Mouse (Mus musculus): Measurements from ENCODE around the gene Hist1h2ab. TPM values are rescaled to one million over a fixed set of nuclear protein-coding genes. Genes with fewer than 3 reads are reported as not detected.
"Not testable (repeated sequence)": the region's sequence is repeated elsewhere in the genome, so short reads cannot be mapped to it uniquely, and the experiment has no call there.

Gene Hist1h2ab
- polyA plus RNA-seq, 1 experiment from 2014 or later: 44.9 TPM

DNA sequence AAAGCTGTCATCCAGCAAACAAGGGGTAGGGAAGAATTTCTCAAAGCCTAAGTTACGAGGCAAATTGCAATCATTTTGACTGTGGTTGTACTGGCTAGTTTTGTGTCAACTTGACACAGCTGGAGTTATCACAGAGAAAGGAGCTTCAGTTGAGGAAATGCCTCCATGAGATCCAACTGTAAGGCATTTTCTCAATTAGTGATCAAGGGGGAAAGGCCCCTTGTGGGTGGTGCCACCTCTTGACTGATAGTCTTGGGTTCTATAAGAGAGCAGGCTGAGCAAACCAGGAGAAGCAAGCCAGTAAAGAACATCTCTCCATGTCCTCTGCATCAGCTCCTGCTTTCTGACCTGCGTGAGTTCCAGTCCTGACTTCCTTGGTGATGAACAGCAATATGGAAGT, 18.7 kb downstream of the Hist1h2ab start, which contains the start of gene Trim38:
Trim38 (plus strand) TSS at position 301 of the 400 bp plus-strand sequence.
- not testable (repeated sequence) for H3K4me1 ChIP-seq (replicated peaks); H3K27ac ChIP-seq; H3K4me3 ChIP-seq (replicated peaks); ATAC-seq; H3K36me3 ChIP-seq; H3K9me3 ChIP-seq; H3K4me2 ChIP-seq (replicated peaks); H3K27me3 ChIP-seq (replicated peaks); H3K9ac ChIP-seq
- 88% methylated on average over 2 of the region's 2 CpGs for WGBS

- Histone ChIP-seq H3K9me3 (no peaks in the 10 kb centered on the region), H3K4me1 (replicated peaks) (0 out of 2 replicates have a peak, but pooled peaks cover 4% of the 10 kb centered on the region), H3K36me3 (no peaks in the 10 kb centered on the region), H3K4me3 (replicated peaks) (no peak overlapping the region), H3K27me3 (replicated peaks) (no peaks in the 10 kb centered on the region), H3K4me2 (replicated peaks) (peak overlapping the region; percentile 45), H3K27ac (no peak overlapping the region), H3K9ac (no peak overlapping the region)
- 21% methylated on average over 21 of the region's 21 CpGs for WGBS
- ATAC-seq: peak; percentile 95
Measured at GRCm38 (mm10) chr13:23772561-23773313, 21.8 kb downstream of the Hist1h2ab start.

GRCm38 (mm10) chr13:23778339-23778738, 27.4 kb downstream of the Hist1h2ab start:
- Histone ChIP-seq H3K9me3 (no peaks in the 10 kb centered on the region), H3K4me2 (replicated peaks) (no peak overlapping the region), H3K27ac (no peak overlapping the region), H3K9ac (no peak overlapping the region), H3K27me3 (replicated peaks) (no peaks in the 10 kb centered on the region), H3K4me3 (replicated peaks) (no peak overlapping the region), H3K4me1 (replicated peaks) (no peaks in the 10 kb centered on the region), H3K36me3 (no peaks in the 10 kb centered on the region)
- no peak for ATAC-seq
- 93% methylated on average over 7 of the region's 7 CpGs for WGBS

DNA sequence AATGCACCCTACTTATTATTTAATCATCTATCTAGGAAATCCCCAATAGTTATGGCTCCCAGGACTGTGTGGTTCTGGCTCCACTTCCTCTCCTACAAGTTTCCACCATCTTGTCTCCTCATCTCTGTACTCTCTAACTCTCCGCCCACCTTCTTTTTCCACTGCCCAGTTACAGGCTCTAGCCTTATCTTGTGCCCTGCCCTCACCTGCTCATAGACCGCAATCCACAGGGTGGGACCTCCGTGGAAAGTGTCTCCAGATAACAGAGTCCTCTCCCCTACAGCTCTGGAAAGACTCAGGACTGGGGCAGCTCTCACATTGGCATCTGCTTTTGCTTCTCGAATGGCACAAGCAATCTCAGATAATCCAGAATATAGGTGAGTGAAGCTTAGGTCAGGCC, 28.1 kb downstream of the Hist1h2ab start:
- H3K36me3 ChIP-seq: no peaks in the 10 kb centered on the region
- no peak overlapping the region for H3K9ac ChIP-seq
- ATAC-seq: no peak
- no peaks in the 10 kb centered on the region for H3K4me1 ChIP-seq (replicated peaks)
- WGBS: 64% methylated on average over 4 of the region's 4 CpGs
- no peak overlapping the region for H3K4me3 ChIP-seq (replicated peaks)
- H3K27me3 ChIP-seq (replicated peaks): no peaks in the 10 kb centered on the region
- no peak overlapping the region for H3K27ac ChIP-seq
- no peaks in the 10 kb centered on the region for H3K9me3 ChIP-seq
- H3K4me2 ChIP-seq (replicated peaks): no peak overlapping the region

GRCm38 (mm10) chr13:23792520-23792919, 41.6 kb downstream of the Hist1h2ab start:
- no peaks in the 10 kb centered on the region for H3K4me1 ChIP-seq (replicated peaks)
- no peak overlapping the region for H3K27ac ChIP-seq
- no peaks in the 10 kb centered on the region for H3K36me3 ChIP-seq
- ATAC-seq: peak; percentile 68; the same call in 1 of the 2 replicates
- 51% methylated on average over 2 of the region's 2 CpGs for WGBS
- H3K4me2 ChIP-seq (replicated peaks): no peak overlapping the region
- no peak overlapping the region for H3K9ac ChIP-seq
- no peak overlapping the region for H3K4me3 ChIP-seq (replicated peaks)
- H3K9me3 ChIP-seq: no peaks in the 10 kb centered on the region
- no peaks in the 10 kb centered on the region for H3K27me3 ChIP-seq (replicated peaks)

- H3K4me3 ChIP-seq (replicated peaks): no peak overlapping the region
- H3K27ac ChIP-seq: no peak overlapping the region
- H3K9me3 ChIP-seq: no peaks in the 10 kb centered on the region
- no peak overlapping the region for H3K4me2 ChIP-seq (replicated peaks)
- H3K36me3 ChIP-seq: no peaks in the 10 kb centered on the region
- no peaks in the 10 kb centered on the region for H3K27me3 ChIP-seq (replicated peaks)
- H3K9ac ChIP-seq: no peak overlapping the region
- ATAC-seq: no peak
- no peaks in the 10 kb centered on the region for H3K4me1 ChIP-seq (replicated peaks)
- 77% methylated on average over 5 of the region's 5 CpGs for WGBS
Measured at GRCm38 (mm10) chr13:23799405-23799804, 48.5 kb downstream of the Hist1h2ab start.

Other genes starting within 250 kb of the Hist1h2ab start
- 4.6 and 4.8 TPM in 2 replicates for gene Hist1h4h, start 220.1 kb upstream of the Hist1h2ab start, polyA plus RNA-seq (2015; fragmentation: Nextera tagmentation; extraction: Ambion mirVana)
- gene Hist1h2af, start 217.2 kb upstream of the Hist1h2ab start, polyA plus RNA-seq (2015; fragmentation: Nextera tagmentation; extraction: Ambion mirVana): 6.7 TPM in 1 of 2 replicates, not detected in the other
- gene Hist1h3g, start 215.7 kb upstream of the Hist1h2ab start, polyA plus RNA-seq (2015; fragmentation: Nextera tagmentation; extraction: Ambion mirVana): 6.1 and 6.2 TPM in 2 replicates
- 1.1 and 1.3 TPM in 2 replicates for gene Hist1h2bh, start 207.7 kb upstream of the Hist1h2ab start, polyA plus RNA-seq (2015; fragmentation: Nextera tagmentation; extraction: Ambion mirVana)
- gene Hist1h3f, start 207.1 kb upstream of the Hist1h2ab start, polyA plus RNA-seq (2015; fragmentation: Nextera tagmentation; extraction: Ambion mirVana): 0.45 and 0.97 TPM in 2 replicates
- gene Hist1h4f, start 199.5 kb upstream of the Hist1h2ab start, polyA plus RNA-seq (2015; fragmentation: Nextera tagmentation; extraction: Ambion mirVana): 0.88 and 1.0 TPM in 2 replicates
- 0.46 and 0.64 TPM in 2 replicates for gene Hist1h1d, start 197.9 kb upstream of the Hist1h2ab start, polyA plus RNA-seq (2015; fragmentation: Nextera tagmentation; extraction: Ambion mirVana)
- 3.5 and 4.3 TPM in 2 replicates for gene Hist1h3e, start 188.8 kb upstream of the Hist1h2ab start, polyA plus RNA-seq (2015; fragmentation: Nextera tagmentation; extraction: Ambion mirVana)
- gene Hist1h2ae, start 179.9 kb upstream of the Hist1h2ab start, polyA plus RNA-seq (2015; fragmentation: Nextera tagmentation; extraction: Ambion mirVana): 76.9 and 89.5 TPM in 2 replicates
- 7.1 and 11.5 TPM in 2 replicates for gene Hist1h2bg, start 179.7 kb upstream of the Hist1h2ab start, polyA plus RNA-seq (2015; fragmentation: Nextera tagmentation; extraction: Ambion mirVana)
- 4.2 and 4.5 TPM in 2 replicates for gene Hist1h2bf, start 176.9 kb upstream of the Hist1h2ab start, polyA plus RNA-seq (2015; fragmentation: Nextera tagmentation; extraction: Ambion mirVana)
- gene Hist1h2ad, start 176.7 kb upstream of the Hist1h2ab start, polyA plus RNA-seq (2015; fragmentation: Nextera tagmentation; extraction: Ambion mirVana): 1.8 and 3.0 TPM in 2 replicates
- gene Hist1h3d, start 175.4 kb upstream of the Hist1h2ab start, polyA plus RNA-seq (2015; fragmentation: Nextera tagmentation; extraction: Ambion mirVana): 5.2 and 6.2 TPM in 2 replicates
- 98.7 and 101 TPM in 2 replicates for gene Hist1h4d, start 169.5 kb upstream of the Hist1h2ab start, polyA plus RNA-seq (2015; fragmentation: Nextera tagmentation; extraction: Ambion mirVana)
- 1.6 and 2.0 TPM in 2 replicates for gene Hist1h2be, start 130.0 kb upstream of the Hist1h2ab start, polyA plus RNA-seq (2015; fragmentation: Nextera tagmentation; extraction: Ambion mirVana)
- 17.6 and 21.2 TPM in 2 replicates for gene Hist1h1e, start 128.6 kb upstream of the Hist1h2ab start, polyA plus RNA-seq (2015; fragmentation: Nextera tagmentation; extraction: Ambion mirVana)
- gene Hist1h2ac, start 67.2 kb upstream of the Hist1h2ab start, polyA plus RNA-seq (2015; fragmentation: Nextera tagmentation; extraction: Ambion mirVana): 1.3 and 1.5 TPM in 2 replicates
- 79.3 and 89.9 TPM in 2 replicates for gene Hist1h2bc, start 66.9 kb upstream of the Hist1h2ab start, polyA plus RNA-seq (2015; fragmentation: Nextera tagmentation; extraction: Ambion mirVana)
- not detected in 2 replicates for gene Hist1h1t, start 55.3 kb upstream of the Hist1h2ab start, polyA plus RNA-seq (2015; fragmentation: Nextera tagmentation; extraction: Ambion mirVana)
- 4.7 and 5.7 TPM in 2 replicates for gene Hist1h4c, start 52.7 kb upstream of the Hist1h2ab start, polyA plus RNA-seq (2015; fragmentation: Nextera tagmentation; extraction: Ambion mirVana)
- 6.4 and 7.9 TPM in 2 replicates for gene Hfe, start 40.3 kb upstream of the Hist1h2ab start, polyA plus RNA-seq (2015; fragmentation: Nextera tagmentation; extraction: Ambion mirVana)
- gene Hist1h1c, start 12.3 kb upstream of the Hist1h2ab start, polyA plus RNA-seq (2015; fragmentation: Nextera tagmentation; extraction: Ambion mirVana): 32.4 and 36.0 TPM in 2 replicates
- 4.4 and 7.7 TPM in 2 replicates for gene Hist1h3c, start 5.5 kb upstream of the Hist1h2ab start, polyA plus RNA-seq (2015; fragmentation: Nextera tagmentation; extraction: Ambion mirVana)
- gene Hist1h2bb, start 4.4 kb upstream of the Hist1h2ab start, polyA plus RNA-seq (2015; fragmentation: Nextera tagmentation; extraction: Ambion mirVana): 2.4 and 3.8 TPM in 2 replicates
- gene Hist1h3b, start 1.1 kb downstream of the Hist1h2ab start, polyA plus RNA-seq (2015; fragmentation: Nextera tagmentation; extraction: Ambion mirVana): 6.4 and 9.2 TPM in 2 replicates
- 3.8 and 5.5 TPM in 2 replicates for gene Hist1h4b, start 5.9 kb downstream of the Hist1h2ab start, polyA plus RNA-seq (2015; fragmentation: Nextera tagmentation; extraction: Ambion mirVana)
- gene Hist1h4a, start 10.1 kb downstream of the Hist1h2ab start, polyA plus RNA-seq (2015; fragmentation: Nextera tagmentation; extraction: Ambion mirVana): 0.48 and 1.3 TPM in 2 replicates
- gene Hist1h3a, start 11.3 kb downstream of the Hist1h2ab start, polyA plus RNA-seq (2015; fragmentation: Nextera tagmentation; extraction: Ambion mirVana): 4.3 and 6.4 TPM in 2 replicates
- gene Hist1h1a, start 12.5 kb downstream of the Hist1h2ab start, polyA plus RNA-seq (2015; fragmentation: Nextera tagmentation; extraction: Ambion mirVana): 1.2 and 2.2 TPM in 2 replicates
- not detected in 2 replicates for gene Trim38, start 18.8 kb downstream of the Hist1h2ab start, polyA plus RNA-seq (2015; fragmentation: Nextera tagmentation; extraction: Ambion mirVana)
- gene Slc17a2, start 55.9 kb downstream of the Hist1h2ab start, polyA plus RNA-seq (2015; fragmentation: Nextera tagmentation; extraction: Ambion mirVana): 0.10 TPM in 1 of 2 replicates, not detected in the other
- gene Slc17a3, start 88.3 kb downstream of the Hist1h2ab start, polyA plus RNA-seq (2015; fragmentation: Nextera tagmentation; extraction: Ambion mirVana): 0.13 and 0.35 TPM in 2 replicates
- gene Slc17a1, start 116.6 kb downstream of the Hist1h2ab start, polyA plus RNA-seq (2015; fragmentation: Nextera tagmentation; extraction: Ambion mirVana): 0.35 and 0.55 TPM in 2 replicates
- gene Slc17a4, start 163.9 kb downstream of the Hist1h2ab start, polyA plus RNA-seq (2015; fragmentation: Nextera tagmentation; extraction: Ambion mirVana): 17.0 and 19.6 TPM in 2 replicates
- gene Hist1h2ba, start 183.0 kb downstream of the Hist1h2ab start, polyA plus RNA-seq (2015; fragmentation: Nextera tagmentation; extraction: Ambion mirVana): not detected in 2 replicates
- not detected in 2 replicates for gene Hist1h2aa, start 183.3 kb downstream of the Hist1h2ab start, polyA plus RNA-seq (2015; fragmentation: Nextera tagmentation; extraction: Ambion mirVana)
- 7.5 and 8.8 TPM in 2 replicates for gene Scgn, start 240.1 kb downstream of the Hist1h2ab start, polyA plus RNA-seq (2015; fragmentation: Nextera tagmentation; extraction: Ambion mirVana)

All from intestine, embryonic 15.5 days (tissue).